Mouse (Mus musculus) CH12.LX (cell line): ENCODE measurements around the gene Cct6b. TPM values are rescaled to one million over a fixed set of nuclear protein-coding genes. Genes with fewer than 3 reads are reported as not detected.

Source experiments
- DNase-seq: peaks from one replicate; pipeline ENCODE4 v3.0.0-alpha.2; 2013; ENCODE audit errors: extremely low read depth
- H3K27ac ChIP-seq: 2 replicates; pipeline ENCODE4 v1.5.1; 2012; ENCODE audit warnings: low read depth, mild to moderate bottlenecking, control low read depth, moderate library complexity; ENCODE audit not compliant: insufficient read depth
- H3K27me3 ChIP-seq: replicated peaks from 2 replicates; pipeline ENCODE3; 2012; ENCODE audit warnings: inconsistent platforms
- H3K36me3 ChIP-seq, 2 experiments: replicated peaks in 1 of 2; 2 replicates each; pipeline versions ENCODE3 to v1.6.1; 2012; ENCODE audit warnings: inconsistent platforms in 1 of 2, low read length in 1 of 2, mild to moderate bottlenecking in 1 of 2, mixed read lengths in 1 of 2, moderate library complexity in 1 of 2; ENCODE audit not compliant: control insufficient read depth in 1 of 2, insufficient read depth in 1 of 2
- H3K4me1 ChIP-seq, 2 experiments: 2 replicates each; pipeline ENCODE4 v1.6.1; 2012; ENCODE audit warnings: inconsistent platforms in 1 of 2, moderate library complexity in 1 of 2; ENCODE audit not compliant: insufficient read depth in 2 of 2, control insufficient read depth in 1 of 2
- H3K4me2 ChIP-seq: 2 replicates; pipeline ENCODE4 v1.6.1; 2012; ENCODE audit warnings: low read depth, mild to moderate bottlenecking, control low read depth; ENCODE audit not compliant: poor library complexity, insufficient read depth, severe bottlenecking
- H3K4me3 ChIP-seq, 3 experiments: fragments of 150-350 bp in 1 of 3; sonication (generic) in 1 of 3; replicated peaks in 1 of 3; 2 replicates each; pipeline versions ENCODE3 to v1.5.1; 2011 to 2012; ENCODE audit warnings: low read depth in 2 of 3, low read length in 2 of 3, mild to moderate bottlenecking in 2 of 3, moderate library complexity in 2 of 3, control low read depth in 1 of 3, improper control_type of control experiment in 1 of 3, inconsistent platforms in 1 of 3, mixed read lengths in 1 of 3; ENCODE audit not compliant: poor library complexity in 1 of 3
- H3K79me2 ChIP-seq: replicated peaks from 2 replicates; pipeline ENCODE4 v1.6.1; 2012; ENCODE audit warnings: mild to moderate bottlenecking, moderate library complexity; ENCODE audit not compliant: control insufficient read depth, poor library complexity, insufficient read depth, severe bottlenecking; ENCODE audit errors: extremely low read depth
- H3K9ac ChIP-seq: 2 replicates; pipeline ENCODE4 v1.6.1; 2012; ENCODE audit warnings: low read depth, mild to moderate bottlenecking, control low read depth, moderate library complexity; ENCODE audit not compliant: insufficient read depth
- H3K9me3 ChIP-seq: replicated peaks from 2 replicates; pipeline ENCODE3; 2012; ENCODE audit warnings: low read length, inconsistent platforms, mixed read lengths
- BHLHE40 ChIP-seq: IDR thresholded peaks from 2 replicates; pipeline ENCODE4 v1.6.1; 2011; ENCODE audit warnings: mild to moderate bottlenecking, low read depth, low read length, improper control_type of control experiment
- CHD1 ChIP-seq: IDR thresholded peaks from 2 replicates; pipeline ENCODE4 v1.6.1; 2012; ENCODE audit warnings: low read depth, low read length, improper control_type of control experiment, inconsistent platforms
- CTCF ChIP-seq, 2 experiments: IDR thresholded peaks in 1 of 2; conservative IDR thresholded peaks in 1 of 2; 2 replicates each; pipeline ENCODE4 v1.5.1; 2011 to 2012; ENCODE audit warnings: low read depth in 2 of 2, low read length in 2 of 2, improper control_type of control experiment in 1 of 2, inconsistent platforms in 1 of 2, mild to moderate bottlenecking in 1 of 2, moderate library complexity in 1 of 2
- ELF1 ChIP-seq: IDR thresholded peaks from 2 replicates; pipeline ENCODE4 v1.6.1; 2014; ENCODE audit warnings: low read depth, mild to moderate bottlenecking, inconsistent platforms, low read length, improper control_type of control experiment
- EP300 ChIP-seq: IDR thresholded peaks from 2 replicates; pipeline ENCODE4 v1.6.1; 2011; ENCODE audit warnings: low read length, improper control_type of control experiment
- ETS1 ChIP-seq: conservative IDR thresholded peaks from 2 replicates; pipeline ENCODE4 v1.6.1; 2012; ENCODE audit warnings: low read depth, mild to moderate bottlenecking, inconsistent platforms, low read length, improper control_type of control experiment, moderate library complexity
- HCFC1 ChIP-seq: IDR thresholded peaks from 2 replicates; pipeline ENCODE4 v1.6.1; 2012; ENCODE audit warnings: low read depth, mild to moderate bottlenecking, inconsistent platforms, low read length, improper control_type of control experiment
- KAT2A ChIP-seq: IDR thresholded peaks from 2 replicates; pipeline ENCODE4 v1.6.1; 2012; ENCODE audit warnings: low read length, improper control_type of control experiment, inconsistent platforms; ENCODE audit not compliant: insufficient replicate concordance
- MAFK ChIP-seq: IDR thresholded peaks from 2 replicates; pipeline ENCODE4 v1.6.1; 2011; ENCODE audit warnings: low read length, improper control_type of control experiment; ENCODE audit not compliant: insufficient replicate concordance
- MAX ChIP-seq: IDR thresholded peaks from 2 replicates; pipeline ENCODE4 v1.6.1; 2011; ENCODE audit warnings: low read length, improper control_type of control experiment
- MAZ ChIP-seq: IDR thresholded peaks from 2 replicates; pipeline ENCODE4 v1.6.1; 2012; ENCODE audit warnings: low read depth, mild to moderate bottlenecking, inconsistent platforms, low read length, improper control_type of control experiment, moderate library complexity
- MEF2A ChIP-seq: IDR thresholded peaks from 2 replicates; pipeline ENCODE4 v1.6.1; 2014; ENCODE audit warnings: low read depth, mild to moderate bottlenecking, inconsistent platforms, low read length, improper control_type of control experiment, borderline replicate concordance
- MXI1 ChIP-seq: IDR thresholded peaks from 2 replicates; pipeline ENCODE4 v1.6.1; 2011; ENCODE audit warnings: mild to moderate bottlenecking, low read depth, low read length, improper control_type of control experiment
- NRF1 ChIP-seq: IDR thresholded peaks from 2 replicates; pipeline ENCODE4 v1.6.1; 2014; ENCODE audit warnings: low read depth, mild to moderate bottlenecking, inconsistent platforms, low read length, improper control_type of control experiment, moderate library complexity
- POLR2A ChIP-seq: IDR thresholded peaks from 2 replicates; pipeline ENCODE4 v1.6.1; 2011; ENCODE audit warnings: low read depth, mild to moderate bottlenecking, improper control_type of control experiment, low read length
- RCOR1 ChIP-seq: conservative IDR thresholded peaks from 2 replicates; pipeline ENCODE4 v1.6.1; 2012; ENCODE audit warnings: low read depth, mild to moderate bottlenecking, inconsistent platforms, low read length, improper control_type of control experiment
- SMC3 ChIP-seq: IDR thresholded peaks from 2 replicates; pipeline ENCODE4 v1.6.1; 2011; ENCODE audit warnings: low read depth, low read length, improper control_type of control experiment
- TBP ChIP-seq: conservative IDR thresholded peaks from 2 replicates; pipeline ENCODE4 v1.6.1; 2011; ENCODE audit warnings: low read depth, low read length, improper control_type of control experiment
- TCF12 ChIP-seq: IDR thresholded peaks from 2 replicates; pipeline ENCODE4 v1.6.1; 2014; ENCODE audit warnings: low read depth, mild to moderate bottlenecking, inconsistent platforms, low read length, improper control_type of control experiment
- ZC3H11A ChIP-seq: IDR thresholded peaks from 2 replicates; pipeline ENCODE4 v1.6.1; 2012; ENCODE audit warnings: low read depth, mild to moderate bottlenecking, inconsistent platforms, low read length, improper control_type of control experiment
- ZMIZ1 ChIP-seq: IDR thresholded peaks from 2 replicates; pipeline ENCODE4 v1.6.1; 2012; ENCODE audit warnings: low read depth, mild to moderate bottlenecking, inconsistent platforms, low read length, improper control_type of control experiment
- ZNF384 ChIP-seq: IDR thresholded peaks from 2 replicates; pipeline ENCODE4 v1.6.1; 2012; ENCODE audit warnings: low read depth, low read length, improper control_type of control experiment, inconsistent platforms
- dilution Hi-C: fragments of 300-500 bp; cut with MboI; formaldehyde crosslinking; loops from 2 replicates; pipeline ENCODE4 v1.14.3; 2020; ENCODE audit warnings: low sequenced_read_pairs; ENCODE audit not compliant: extremely low pct_unique_long_range_greater_than_20kb, extremely low pct_ligation_motif_present
- in situ Hi-C: fragments of 300-500 bp; cut with MboI; formaldehyde crosslinking; loops from 3 replicates; pipeline ENCODE4 v1.14.3; 2019; ENCODE audit warnings: low sequenced_read_pairs, low pct_ligation_motif_present, low pct_unique_long_range_greater_than_20kb, mixed read lengths
- polyA plus RNA-seq: library from polyadenylated mRNA; unstranded; fragments of >175 nt; gene quantifications from 2 replicates; pipeline ENCODE4 v1.2.1, GENCODE M21; 2012; ENCODE audit warnings: low read depth; ENCODE audit not compliant: insufficient read length
- total RNA-seq, 2 experiments: library from RNA; depleted of rRNA; stranded (reverse); fragments of 300-350 nt in 1 of 2; fragments of >200 nt in 1 of 2; gene quantifications; 2 replicates each; pipeline ENCODE4 v1.2.3; 2012 to 2014

Gene Cct6b
- total and polyA plus RNA-seq, 3 experiments, result 0.24 to 0.64 (median 0.44) TPM

DNA sequence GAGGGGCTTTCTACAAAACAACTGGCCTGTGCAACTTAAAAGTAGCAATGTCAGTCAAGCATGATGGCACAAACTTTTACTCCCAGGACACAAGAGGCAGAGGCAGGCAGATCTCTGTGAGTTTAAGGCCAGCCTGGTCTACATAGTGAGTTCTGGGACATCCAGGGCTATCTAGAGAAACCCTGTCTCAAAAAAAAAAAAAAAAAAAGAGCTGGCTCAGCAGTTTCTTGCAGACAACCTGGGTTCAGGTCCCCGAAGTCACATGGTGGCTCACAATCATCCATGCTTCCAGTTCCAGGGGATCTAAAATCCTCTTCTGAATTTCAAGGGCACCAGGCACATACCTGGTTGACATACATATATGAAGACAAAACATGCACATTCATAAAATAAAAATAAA lies 8.2 kb downstream of the Cct6b start:
- Histone ChIP-seq H3K9me3 (no peaks in the 10 kb centered on the region), H3K9ac (no peak overlapping the region), H3K4me1 (peaks cover 0 to 12% of the 10 kb centered on the region in 2 experiments; a peak in 2 of 4 replicates), H3K36me3 (no peaks in the 10 kb centered on the region), H3K4me2 (no peak overlapping the region), H3K27me3 (no peaks in the 10 kb centered on the region), H3K4me3 (no peak overlapping the region), H3K27ac (no peak overlapping the region), H3K79me2 (no peaks in the 10 kb centered on the region)
- in situ Hi-C loops, result loop anchor here (25.0 kb wide), 1 partner anchor 431 kb away; the partner anchor contains the start of genes Slfn3 and Slfn4
- DNase-seq, result no peak
- dilution Hi-C loops, result no loop called here
- TF ChIP-seq MAX (no peak), CTCF (conservative IDR thresholded peaks at IDR 0.05 in 1 of 2, IDR thresholded peaks at IDR 0.05 in 1 of 2; ENCODE audit: low read depth in 2 of 2, low read length in 2 of 2) (no peak), MAFK (peak; percentile 90), RCOR1 (no peak), MAZ (no peak), ZMIZ1 (no peak), TCF12 (no peak)

- Histone ChIP-seq H3K27me3 (no peaks in the 10 kb centered on the region), H3K9me3 (no peaks in the 10 kb centered on the region), H3K9ac (no peak overlapping the region), H3K36me3 (no peaks in the 10 kb centered on the region), H3K79me2 (no peaks in the 10 kb centered on the region), H3K4me3 (no peak overlapping the region), H3K27ac (no peak overlapping the region), H3K4me1 (peaks cover 0 to 14% of the 10 kb centered on the region in 2 experiments; a peak in 2 of 4 replicates), H3K4me2 (no peak overlapping the region)
- 0 out of 2 replicates have a peak, but pooled peaks have one; percentile 18 for TF ChIP-seq POLR2A
- TF ChIP-seq RCOR1, result no peak
- in situ Hi-C loops, result loop anchor here (25.0 kb wide), 1 partner anchor 435 kb away; the partner anchor contains the start of genes Slfn3 and Slfn4
- dilution Hi-C loops, result no loop called here
- DNase-seq, result no peak
Measured at GRCm38 (mm10) chr11:82752349-82753115, 11.6 kb downstream of the Cct6b start.

- peak; percentile 88 for DNase-seq
- peak overlapping the region; percentile 38 to 53 (median 49) for H3K4me3 ChIP-seq
- H3K36me3 ChIP-seq, result no peaks in the 10 kb centered on the region
- peaks cover 0 to 12% of the 10 kb centered on the region in 2 experiments; a peak in 1 of 4 replicates for H3K4me1 ChIP-seq
- H3K27me3 ChIP-seq, result peaks cover 1% of the 10 kb centered on the region
- peak overlapping the region; percentile 96 for H3K4me2 ChIP-seq
- dilution Hi-C loops (no loop called here), in situ Hi-C loops (loop anchor here (5.0 kb wide), 1 partner anchor 140 kb away; no protein-coding TSS in a partner anchor)
- H3K79me2 ChIP-seq, result no peaks in the 10 kb centered on the region
- H3K9ac ChIP-seq, result peak overlapping the region; percentile 52
- peaks cover 4% of the 10 kb centered on the region for H3K9me3 ChIP-seq
- peak overlapping the region; percentile 83 for H3K27ac ChIP-seq
- TF ChIP-seq ZNF384 (peak; percentile 39; the same call in 1 of the 2 replicates), MXI1 (peak; percentile 78; the same call in 1 of the 2 replicates), HCFC1 (peak; percentile 46; the same call in 1 of the 2 replicates), EP300 (peak; percentile 80), BHLHE40 (peak; percentile 55; the same call in 1 of the 2 replicates), SMC3 (peak; percentile 42), TBP (peak; percentile 82; the same call in 1 of the 2 replicates), MAFK (peak; percentile 94), ELF1 (peak; percentile 81), POLR2A (peak; percentile 76), MEF2A (peak; percentile 63; the same call in 1 of the 2 replicates), KAT2A (0 out of 2 replicates have a peak, but pooled peaks have one; percentile 36), CHD1 (no peak), ETS1 (peak; percentile 92), RCOR1 (no peak; the same call in 1 of the 2 replicates), ZMIZ1 (no peak), ZC3H11A (no peak), NRF1 (peak; percentile 27; the same call in 1 of the 2 replicates)
Measured at GRCm38 (mm10) chr11:82746857-82747366, 17.2 kb downstream of the Cct6b start.
